Mouse (Mus musculus) cortical plate, adult 2 months (tissue): Measurements from ENCODE around the gene Hapln2. TPM values are rescaled to one million over a fixed set of nuclear protein-coding genes. Genes with fewer than 3 reads are reported as not detected.

Source experiments
- H3K27ac ChIP-seq: fragments of 200-500 bp; 2 replicates; pipeline ENCODE4 v1.5.1; 2012; ENCODE audit warnings: low read length, control low read depth, inconsistent platforms; ENCODE audit not compliant: insufficient read depth
- H3K4me1 ChIP-seq: fragments of 200-500 bp; 2 replicates; pipeline ENCODE4 v1.6.1; 2011; ENCODE audit warnings: low read length; ENCODE audit not compliant: control insufficient read depth, insufficient read depth
- H3K4me3 ChIP-seq: fragments of 200-500 bp; 2 replicates; pipeline ENCODE4 v1.5.1; 2011; ENCODE audit warnings: mild to moderate bottlenecking, low read length, control low read depth; ENCODE audit not compliant: insufficient read depth
- CTCF ChIP-seq: fragments of 200-500 bp; IDR thresholded peaks from 2 replicates; pipeline ENCODE4 v1.5.1; 2011; ENCODE audit warnings: mild to moderate bottlenecking, control low read depth, low read length; ENCODE audit not compliant: insufficient read depth; ENCODE audit errors: extremely low read depth
- POLR2A ChIP-seq: fragments of 200-500 bp; IDR thresholded peaks from 2 replicates; pipeline ENCODE4 v1.6.1; 2011; ENCODE audit warnings: mild to moderate bottlenecking, low read length, control low read depth; ENCODE audit not compliant: insufficient read depth; ENCODE audit errors: extremely low read depth
- polyA plus RNA-seq: library from polyadenylated mRNA; depleted of rRNA; stranded (reverse); fragments of >200 nt; gene quantifications from 2 replicates; pipeline ENCODE4 v1.2.3, GENCODE M21; 2012

The Hapln2 gene
- polyA plus RNA-seq, 1 experiment: 52.4 TPM

- Histone ChIP-seq H3K27ac (no peak overlapping the region), H3K4me1 (no peaks in the 10 kb centered on the region), H3K4me3 (no peak overlapping the region)
- TF ChIP-seq CTCF (peak; percentile 48), POLR2A (no peak)
These were observed 16.6 kb downstream of the Hapln2 start for GRCm38 (mm10) chr3:88010634-88011265.

- TF ChIP-seq CTCF (peak; percentile 42; the same call in 1 of the 2 replicates), POLR2A (no peak)
- Histone ChIP-seq H3K4me3 (no peak overlapping the region), H3K27ac (no peak overlapping the region), H3K4me1 (no peaks in the 10 kb centered on the region)
These were observed 21.3 kb downstream of the Hapln2 start for GRCm38 (mm10) chr3:88005822-88006786.

- Histone ChIP-seq H3K4me1 (no peaks in the 10 kb centered on the region), H3K4me3 (no peak overlapping the region), H3K27ac (peak overlapping the region; percentile 29; the same call in 1 of the 2 replicates)
- TF ChIP-seq CTCF (no peak), POLR2A (no peak)
These were observed 24.9 kb downstream of the Hapln2 start for GRCm38 (mm10) chr3:88002291-88002976.

GRCm38 (mm10) chr3:88000816-88001595 is 26.4 kb downstream of the Hapln2 start:
- Histone ChIP-seq H3K27ac (peak overlapping the region; percentile 90), H3K4me1 (no peaks in the 10 kb centered on the region), H3K4me3 (peak overlapping the region; percentile 41)
- no peak for TF ChIP-seq POLR2A
- no peak for TF ChIP-seq CTCF

- Histone ChIP-seq H3K4me3 (peak within 1 kb of the TSS; percentile 41), H3K27ac (peak within 1 kb of the TSS; percentile 90), H3K4me1 (no peaks in the 10 kb centered on the region)
- no peak for TF ChIP-seq CTCF
- TF ChIP-seq POLR2A: 0 out of 2 replicates have a peak, but pooled peaks have one; percentile 33
These were observed 27.2 kb downstream of the Hapln2 start, which contains the start of gene Bcan for GRCm38 (mm10) chr3:88000181-88000580. Gene Bcan, minus strand, starts transcription at chr3:88000230.

GRCm38 (mm10) chr3:87999243-87999895 is 28.0 kb downstream of the Hapln2 start:
- peak overlapping the region; percentile 76 for H3K27ac ChIP-seq
- no peak for TF ChIP-seq CTCF
- H3K4me1 ChIP-seq: peaks cover 2% of the 10 kb centered on the region; the same call in 1 of the 2 replicates
- H3K4me3 ChIP-seq: peak overlapping the region; percentile 41

GRCm38 (mm10) chr3:87998747-87999146 is 28.6 kb downstream of the Hapln2 start:
- 0 out of 2 replicates have a peak overlapping the region, but pooled peaks have one; percentile 76 for H3K27ac ChIP-seq
- TF ChIP-seq CTCF (no peak), POLR2A (no peak)
- H3K4me1 ChIP-seq: peaks cover 2% of the 10 kb centered on the region; the same call in 1 of the 2 replicates
- peak overlapping the region; percentile 41 for H3K4me3 ChIP-seq

- TF ChIP-seq POLR2A (no peak), CTCF (no peak)
- peak overlapping the region; percentile 41 for H3K4me3 ChIP-seq
- H3K27ac ChIP-seq: no peak overlapping the region
- peaks cover 2% of the 10 kb centered on the region; the same call in 1 of the 2 replicates for H3K4me1 ChIP-seq
These were observed 30.3 kb downstream of the Hapln2 start for GRCm38 (mm10) chr3:87996971-87997614.
